Mouse (Mus musculus) v-Abl transformed pro-B cells (cell line): ENCODE data around the gene Rnase4.

Source experiments
- in situ Hi-C, 2 experiments: fragments of 400-800 bp; cut with MboI; formaldehyde crosslinking; loops; one replicate each; pipeline ENCODE4 v1.15.1; 2025; ENCODE audit not compliant: unreplicated experiment in 2 of 2

The Rnase4 gene

GRCm38 (mm10) chr14:51106449-51106967 lies 15.6 kb downstream of the Rnase4 start:
- in situ Hi-C loops = loop anchor here (10.0 to 25.0 kb wide), 5 partner anchors 68 to 1244 kb away; partner anchors contain the start of genes Ear6 (in 1 of the 2), Sall2 (in 1 of the 2), Tmem253 (in 1 of the 2) and Zfp219 (in 1 of the 2)

GRCm38 (mm10) chr14:51111966-51112365 lies 21.1 kb downstream of the Rnase4 start:
- in situ Hi-C loops = loop anchor here (25.0 kb wide), 4 partner anchors 750 to 1250 kb away; partner anchors contain the start of genes Ear6 (in 1 of the 2), Sall2 (in 1 of the 2), Tmem253 (in 1 of the 2) and Zfp219 (in 1 of the 2)

DNA sequence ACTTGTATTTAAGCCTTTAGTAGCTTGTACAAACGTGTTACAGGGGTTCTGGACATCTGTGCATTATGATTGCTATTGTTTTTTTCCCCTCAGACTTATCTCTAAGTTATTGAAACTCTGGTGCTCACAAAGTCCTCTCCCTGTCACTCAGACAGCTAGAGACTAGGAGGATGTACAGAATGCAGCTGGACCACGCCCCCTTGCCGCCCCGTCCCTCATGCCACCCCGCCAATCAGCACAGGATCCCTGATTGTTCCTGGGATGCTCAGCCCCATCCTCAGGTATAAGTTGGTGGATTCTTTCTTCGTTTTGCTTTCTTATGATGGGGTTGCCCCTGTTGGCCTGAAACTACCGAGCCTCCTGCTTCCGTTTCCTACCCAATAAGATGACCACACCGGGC lies 22.6 kb downstream of the Rnase4 start:
- in situ Hi-C loops = loop anchor here (25.0 kb wide), 4 partner anchors 749 to 1251 kb away; partner anchors contain the start of genes Ear6 (in 1 of the 2), Sall2 (in 1 of the 2), Tmem253 (in 1 of the 2) and Zfp219 (in 1 of the 2)

DNA sequence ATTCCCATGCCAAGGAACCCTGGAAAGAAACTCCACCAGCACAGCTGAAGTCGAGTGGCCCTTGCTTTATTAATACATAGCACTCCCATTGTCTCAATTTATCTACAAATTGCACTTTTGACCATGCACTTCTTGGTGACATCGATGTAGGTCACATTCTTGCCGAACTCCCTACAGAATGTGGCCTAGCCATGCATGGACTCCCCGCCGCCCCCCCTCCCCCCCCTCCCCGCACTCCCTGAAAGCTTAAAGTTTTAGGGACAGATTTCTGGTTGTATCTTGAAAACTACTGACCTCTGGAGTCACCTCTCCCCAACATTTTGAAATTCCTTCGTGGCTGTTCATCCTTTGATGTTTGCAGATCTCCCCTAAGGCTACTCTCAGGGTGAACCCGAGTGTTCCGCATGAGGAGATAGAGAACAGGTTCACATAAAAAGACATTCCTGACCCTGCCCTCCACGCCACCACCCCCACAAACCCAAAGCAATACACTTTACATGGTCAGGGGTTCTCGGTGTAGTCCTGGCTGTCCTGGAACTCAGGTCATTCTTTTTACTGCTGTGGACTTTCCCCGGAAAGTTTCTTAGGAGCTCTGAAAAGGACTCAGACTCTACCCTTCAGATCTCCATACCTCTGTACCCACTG lies 23.2 kb downstream of the Rnase4 start, which contains the start of gene Eddm3b:
Gene Eddm3b, plus strand, starts transcription at position 511 of the 645 bp plus-strand sequence.
- in situ Hi-C loops = loop anchor here (25.0 kb wide), 4 partner anchors 748 to 1252 kb away; partner anchors contain the start of genes Ear6 (in 1 of the 2), Sall2 (in 1 of the 2), Tmem253 (in 1 of the 2) and Zfp219 (in 1 of the 2)

- in situ Hi-C loops = no loop called here
Observed at GRCm38 (mm10) chr14:51125684-51126083, 34.8 kb downstream of the Rnase4 start.

GRCm38 (mm10) chr14:51127648-51128258 lies 36.9 kb downstream of the Rnase4 start:
- in situ Hi-C loops = no loop called here

DNA sequence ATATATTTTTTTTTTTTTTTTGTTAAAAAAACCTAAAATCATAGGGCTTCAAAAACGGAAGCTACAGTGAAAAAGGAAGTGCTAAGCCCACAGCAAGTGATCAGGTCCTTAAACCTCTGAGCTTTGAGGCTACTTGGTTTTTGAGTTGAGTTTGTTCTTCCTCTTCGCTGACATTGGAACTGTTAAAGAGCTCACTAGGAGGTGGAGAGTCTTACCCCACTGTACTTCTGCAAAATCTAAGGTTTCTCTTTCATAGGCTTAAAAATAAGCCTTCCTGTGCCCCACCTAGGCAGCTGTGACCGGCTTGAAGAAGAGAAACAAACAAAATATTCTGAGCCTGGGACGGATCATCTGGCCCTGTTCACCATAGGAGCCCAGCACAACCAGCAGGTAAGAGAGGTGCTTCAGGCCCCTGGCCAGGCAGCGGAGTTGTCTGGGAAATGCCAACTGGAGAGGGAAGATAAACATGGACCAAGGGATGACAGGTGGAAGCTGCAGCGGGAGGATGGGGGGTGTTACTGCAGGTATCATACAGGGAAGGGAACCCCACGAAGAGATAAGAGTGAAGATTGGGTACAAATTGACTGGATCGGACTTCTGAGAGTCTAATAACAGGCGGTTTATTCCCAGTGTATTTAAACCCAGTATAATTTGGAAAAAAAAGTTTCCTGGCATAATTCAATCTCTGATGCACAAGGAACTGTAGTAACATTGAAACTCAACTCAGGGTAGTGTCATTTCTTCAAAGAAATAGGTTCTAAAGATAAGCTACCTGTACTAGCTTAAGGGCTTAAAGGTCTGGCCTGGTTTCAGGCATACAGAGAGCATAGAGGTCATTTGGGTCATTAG lies 38.1 kb downstream of the Rnase4 start:
- in situ Hi-C loops = no loop called here

- in situ Hi-C loops = no loop called here
Observed at GRCm38 (mm10) chr14:51129624-51129975, 38.7 kb downstream of the Rnase4 start.

DNA sequence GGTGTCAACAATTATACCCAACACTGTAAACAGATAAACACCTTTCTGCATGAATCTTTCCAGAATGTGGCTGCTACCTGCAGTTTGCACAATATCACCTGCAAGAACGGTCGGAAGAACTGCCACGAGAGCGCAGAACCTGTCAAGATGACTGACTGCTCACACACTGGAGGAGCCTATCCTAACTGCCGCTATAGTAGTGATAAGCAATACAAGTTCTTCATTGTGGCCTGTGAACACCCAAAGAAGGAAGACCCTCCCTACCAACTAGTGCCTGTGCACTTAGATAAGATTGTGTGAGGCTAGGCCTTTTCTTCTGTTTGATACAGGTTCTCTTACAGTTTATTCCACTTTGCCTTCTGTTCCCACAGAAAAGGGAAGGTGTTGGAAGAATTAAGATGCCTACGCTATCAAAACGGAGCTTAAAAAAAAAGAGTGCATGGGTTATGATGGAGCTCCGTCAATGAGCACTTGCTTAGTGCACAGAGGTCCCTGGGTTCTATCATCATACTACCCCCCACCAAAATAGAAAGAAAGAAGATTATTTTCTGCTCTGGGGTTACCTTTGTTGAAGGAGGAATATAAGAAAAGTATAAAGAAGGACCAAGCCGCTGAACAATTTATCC lies 39.6 kb downstream of the Rnase4 start:
- in situ Hi-C loops = no loop called here

DNA sequence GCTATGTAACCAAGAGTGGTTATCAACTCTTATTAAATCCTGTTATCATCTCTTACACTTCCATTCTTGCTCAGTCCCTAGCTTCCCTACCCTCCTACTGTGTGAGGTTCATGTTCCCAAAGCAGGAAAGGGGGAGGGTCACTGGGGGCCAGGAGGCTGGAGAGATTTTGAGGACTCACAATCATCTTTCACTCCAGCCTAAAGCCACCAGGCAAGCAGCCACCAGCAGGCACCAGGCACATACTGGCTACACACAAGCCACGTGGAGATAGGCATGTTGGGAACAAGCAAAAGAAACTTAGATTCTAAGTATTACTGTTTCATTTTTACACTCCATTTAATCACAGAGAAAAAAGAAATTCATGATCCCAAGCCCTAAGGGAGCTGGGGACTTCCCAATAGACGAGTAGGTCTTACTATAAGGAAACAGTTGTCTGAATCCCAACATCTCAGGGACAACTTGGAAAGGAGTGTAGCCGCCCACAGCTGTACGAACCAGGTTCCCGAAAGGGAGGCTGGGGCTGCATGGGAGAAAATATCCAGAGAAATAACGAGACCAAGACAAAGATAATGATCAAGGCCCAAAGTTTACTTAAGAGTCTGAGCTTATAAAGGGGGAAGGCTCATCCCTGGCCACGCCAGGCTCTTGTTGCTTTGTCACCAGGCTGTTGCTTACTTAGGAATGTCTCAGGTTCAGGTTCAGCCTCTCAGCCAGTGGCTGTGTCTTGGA lies 40.4 kb downstream of the Rnase4 start:
- in situ Hi-C loops = no loop called here

DNA sequence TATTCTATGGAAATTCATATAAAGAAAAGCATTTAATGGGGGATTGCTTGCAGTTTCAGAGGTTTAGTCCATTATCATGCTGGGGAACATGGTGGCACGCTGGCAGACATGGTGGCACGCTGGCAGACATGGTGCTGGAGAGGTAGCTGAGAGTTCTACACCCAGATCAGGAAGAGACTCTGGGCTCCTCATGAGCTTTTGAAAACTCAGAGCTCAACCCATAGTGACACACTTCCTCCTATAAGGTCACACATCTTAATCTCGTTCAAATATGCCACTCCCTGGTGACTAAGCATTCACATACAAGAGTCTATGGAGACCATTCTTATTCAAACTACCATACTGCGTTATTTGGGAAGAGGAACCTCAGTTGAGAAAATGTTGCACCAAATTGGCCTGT lies 41.5 kb downstream of the Rnase4 start:
- in situ Hi-C loops = no loop called here

DNA sequence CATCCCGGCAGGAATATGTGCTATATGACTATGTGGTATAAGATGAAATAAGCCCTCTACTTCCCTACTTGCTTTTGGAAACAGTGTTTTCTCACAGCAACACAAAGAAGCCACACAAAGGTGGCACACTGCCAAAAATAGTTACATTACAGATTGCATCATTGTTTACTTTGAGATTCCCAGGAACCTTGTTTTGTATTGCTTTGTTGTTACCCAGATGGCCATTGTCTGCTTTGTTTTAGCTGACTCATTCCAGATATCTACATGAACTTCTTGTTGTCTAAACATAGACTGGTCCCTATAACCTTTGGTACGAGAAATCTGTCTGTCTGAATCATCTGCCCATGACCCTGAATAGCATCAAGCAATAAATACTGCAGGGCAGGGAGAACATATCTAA lies 49.5 kb downstream of the Rnase4 start:
- in situ Hi-C loops = no loop called here

DNA sequence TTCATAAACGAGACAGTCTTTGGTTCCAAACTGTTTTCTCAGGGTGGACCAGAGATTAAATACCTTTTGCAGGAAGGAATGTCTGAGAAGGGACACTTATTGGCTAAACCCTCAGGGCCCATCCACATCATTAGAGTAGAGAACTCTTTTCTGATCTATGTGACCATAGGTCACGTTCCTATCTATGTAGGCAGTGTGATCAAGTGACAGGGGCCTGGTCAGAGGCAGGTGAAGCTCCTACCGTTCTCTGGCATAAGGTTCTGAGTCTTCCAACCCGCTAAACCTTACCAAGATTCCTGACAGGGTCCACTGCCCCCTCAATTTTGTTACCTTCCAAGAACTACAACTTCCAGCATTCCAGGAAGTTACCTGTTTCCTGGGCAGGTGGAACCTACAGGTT lies 51.2 kb downstream of the Rnase4 start:
- in situ Hi-C loops = no loop called here

- in situ Hi-C loops = no loop called here
Observed at GRCm38 (mm10) chr14:51142568-51142967, 51.7 kb downstream of the Rnase4 start.

DNA sequence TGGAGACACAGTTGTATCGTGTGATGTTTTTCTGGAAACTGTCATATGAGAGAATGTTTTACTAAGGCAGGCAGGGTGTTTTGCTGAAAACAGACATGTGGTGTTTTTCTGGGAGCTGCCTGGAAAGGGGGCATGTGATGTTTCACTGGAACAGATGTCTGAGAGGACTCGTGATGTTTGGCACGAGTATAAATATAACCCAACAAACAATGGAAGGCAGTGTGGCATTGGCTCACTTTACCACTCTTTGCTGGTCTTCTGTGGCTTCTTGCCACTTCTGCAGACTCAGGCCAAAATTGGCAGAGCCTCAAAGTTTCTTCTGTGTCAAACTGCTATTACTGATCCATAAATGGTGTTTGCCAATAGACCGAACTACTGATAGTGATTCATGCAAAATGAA lies 52.4 kb downstream of the Rnase4 start:
- in situ Hi-C loops = no loop called here

GRCm38 (mm10) chr14:51143937-51144336 lies 53.1 kb downstream of the Rnase4 start:
- in situ Hi-C loops = no loop called here

GRCm38 (mm10) chr14:51144451-51144850 lies 53.6 kb downstream of the Rnase4 start:
- in situ Hi-C loops = no loop called here

DNA sequence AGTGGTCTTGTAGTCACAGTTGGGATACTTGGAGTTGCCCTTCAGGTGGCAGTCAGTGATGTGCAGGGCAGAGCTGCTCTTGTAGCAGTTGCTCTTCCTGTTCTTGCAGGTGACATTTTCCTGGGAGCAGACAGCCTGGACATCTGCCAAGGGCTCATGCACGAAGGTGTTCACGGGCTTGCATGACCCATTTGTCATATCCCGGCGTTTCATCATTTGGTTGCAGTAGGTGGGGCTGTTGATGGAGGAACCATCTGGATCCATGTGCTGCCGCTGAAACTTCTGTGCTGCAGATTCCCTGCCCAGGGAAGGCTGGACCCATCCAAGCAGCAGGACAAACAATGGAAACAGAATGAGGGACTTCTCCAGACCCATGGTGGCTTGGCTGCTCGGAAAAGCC lies 54.6 kb downstream of the Rnase4 start:
- in situ Hi-C loops = no loop called here

DNA sequence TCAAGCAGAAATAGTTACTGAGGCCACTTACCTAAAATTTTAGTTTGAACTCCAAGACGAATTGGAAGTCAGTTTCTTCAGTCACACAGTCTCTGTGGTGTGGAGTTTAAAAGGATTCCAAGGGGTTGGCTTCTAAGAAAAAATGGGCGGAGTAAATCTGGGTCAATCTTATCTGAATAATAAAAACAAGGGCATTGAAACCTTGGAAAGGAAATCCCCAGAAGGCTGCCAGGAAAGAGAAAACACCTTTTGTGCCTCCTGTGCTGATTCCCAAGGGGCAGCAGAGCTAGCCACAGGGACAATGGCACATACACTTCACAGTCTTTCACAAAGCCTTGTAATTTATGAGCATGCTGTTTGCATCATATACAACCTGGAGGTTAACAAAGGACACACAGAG lies 55.8 kb downstream of the Rnase4 start, which contains the start of gene Rnase1:
Gene Rnase1, minus strand, starts transcription at position 101 of the 400 bp plus-strand sequence.
- in situ Hi-C loops = no loop called here
